Mouse (Mus musculus) cerebellum, postnatal 10 days (tissue): ENCODE results near the gene Ankrd36.

Source experiments
- DNase-seq, 2 experiments: peaks; one replicate each; pipeline ENCODE4 v3.0.0; 2021; ENCODE audit warnings: mixed read lengths in 2 of 2

The Ankrd36 gene

GRCm38 (mm10) chr11:5691775-5692174 is 122.3 kb downstream of the Ankrd36 start:
- DNase-seq: peak; percentile 74 to 75

DNA sequence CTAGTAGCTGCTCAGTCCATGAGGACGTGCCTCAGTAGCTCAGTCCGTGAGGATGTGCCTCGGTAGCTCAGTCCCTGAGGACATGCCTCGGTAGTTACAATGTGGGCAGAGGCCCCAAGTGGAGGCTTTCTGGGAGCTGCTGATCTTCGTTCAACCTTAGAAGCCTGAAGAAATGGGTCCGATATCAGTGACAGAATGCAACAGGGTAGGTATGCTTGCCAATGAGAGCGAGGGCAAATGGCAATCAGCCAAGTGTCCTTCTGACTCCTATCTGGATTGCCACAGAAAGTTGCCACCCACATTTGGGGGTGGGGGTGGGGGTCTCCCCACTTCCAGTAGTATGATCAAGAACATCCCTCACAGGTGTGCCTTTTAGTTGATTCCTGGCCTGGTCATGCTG is 131.3 kb downstream of the Ankrd36 start:
- peak in 1 of 2 experiments; percentile 20 for DNase-seq

DNA sequence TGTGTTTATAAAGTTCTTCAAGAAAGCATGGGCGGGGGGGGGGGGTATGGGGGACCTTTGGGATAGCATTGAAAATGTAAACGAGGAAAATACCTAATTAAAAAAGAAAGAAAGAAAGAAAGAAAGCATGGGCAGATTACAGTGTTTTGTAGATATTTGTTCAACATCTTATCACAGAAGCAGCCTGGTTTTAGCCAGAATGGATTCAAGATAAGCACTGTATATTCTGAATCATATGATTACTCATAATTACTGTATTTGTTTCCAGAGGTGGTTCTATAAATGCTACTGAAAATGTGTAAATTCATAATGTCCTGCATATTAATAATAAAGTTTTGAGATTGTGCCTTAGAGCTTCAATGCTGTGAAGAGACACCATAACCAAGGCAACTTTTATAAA is 131.8 kb downstream of the Ankrd36 start:
- DNase-seq: no peak

- DNase-seq: no peak
Observed at GRCm38 (mm10) chr11:5701821-5702220, 132.3 kb downstream of the Ankrd36 start.

- no peak for DNase-seq
Observed at GRCm38 (mm10) chr11:5702271-5702956, 132.9 kb downstream of the Ankrd36 start.

- DNase-seq: no peak
Observed at GRCm38 (mm10) chr11:5702957-5703332, 133.5 kb downstream of the Ankrd36 start.

GRCm38 (mm10) chr11:5703341-5703740 is 133.9 kb downstream of the Ankrd36 start:
- no peak for DNase-seq

DNA sequence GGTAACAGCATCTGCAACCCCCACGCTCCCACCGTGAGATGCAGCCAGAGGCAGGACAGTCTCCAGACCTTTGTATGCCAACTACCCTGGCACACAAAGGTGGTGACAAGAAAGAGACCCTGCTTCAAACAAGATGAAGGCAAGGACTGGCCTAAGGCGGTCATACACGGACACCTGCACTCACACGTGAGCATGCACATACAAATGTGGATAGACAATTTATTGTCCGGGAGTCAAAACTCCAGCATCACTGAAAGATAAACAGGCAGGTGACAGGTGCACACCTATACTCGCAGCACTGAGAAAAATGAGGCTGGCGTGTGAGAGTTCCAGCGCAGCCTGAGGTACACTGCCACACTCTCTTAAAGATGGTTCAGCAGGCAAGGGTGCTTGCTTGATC is 136.5 kb downstream of the Ankrd36 start:
- no peak for DNase-seq

- no peak for DNase-seq
Observed at GRCm38 (mm10) chr11:5706874-5707529, 137.5 kb downstream of the Ankrd36 start.

DNA sequence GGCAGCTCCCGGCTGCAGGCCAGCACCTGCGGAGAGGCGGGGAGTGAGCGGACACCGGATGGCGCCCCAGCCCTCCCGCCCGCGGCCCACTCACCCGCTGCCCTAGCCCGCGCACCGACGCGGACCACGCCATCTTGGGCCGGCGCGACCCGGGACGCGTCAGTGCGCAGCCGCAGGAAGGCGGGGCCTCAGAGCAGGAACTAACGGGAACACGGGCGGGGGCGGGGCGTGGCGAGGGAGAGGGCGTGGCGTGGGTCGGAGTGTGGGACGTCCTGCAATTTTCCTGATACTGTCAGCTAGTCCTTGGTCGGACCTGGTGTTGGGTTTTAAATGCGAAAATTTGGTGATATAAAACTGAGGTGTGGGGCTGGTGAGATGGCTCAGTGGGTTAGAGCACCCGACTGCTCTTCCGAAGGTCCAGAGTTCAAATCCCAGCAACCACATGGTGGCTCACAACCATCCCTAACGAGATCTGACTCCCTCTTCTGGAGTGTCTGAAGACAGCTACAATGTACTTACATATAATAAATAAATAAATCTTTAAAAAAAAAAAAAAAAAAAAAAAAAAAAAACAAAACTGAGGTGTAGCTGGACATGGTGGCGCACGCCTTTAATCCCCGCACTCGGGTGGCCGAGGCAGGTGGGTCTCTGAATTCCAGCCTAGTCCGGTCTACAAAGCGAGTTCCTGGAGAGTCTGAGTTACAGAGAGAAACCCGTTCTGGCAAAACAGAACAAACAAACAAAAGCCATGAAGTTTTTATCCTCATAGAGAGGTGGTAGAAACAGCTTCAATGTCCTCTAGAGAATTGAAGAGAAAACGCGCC is 138.3 kb downstream of the Ankrd36 start:
- DNase-seq: peak; percentile 95 to 97

DNA sequence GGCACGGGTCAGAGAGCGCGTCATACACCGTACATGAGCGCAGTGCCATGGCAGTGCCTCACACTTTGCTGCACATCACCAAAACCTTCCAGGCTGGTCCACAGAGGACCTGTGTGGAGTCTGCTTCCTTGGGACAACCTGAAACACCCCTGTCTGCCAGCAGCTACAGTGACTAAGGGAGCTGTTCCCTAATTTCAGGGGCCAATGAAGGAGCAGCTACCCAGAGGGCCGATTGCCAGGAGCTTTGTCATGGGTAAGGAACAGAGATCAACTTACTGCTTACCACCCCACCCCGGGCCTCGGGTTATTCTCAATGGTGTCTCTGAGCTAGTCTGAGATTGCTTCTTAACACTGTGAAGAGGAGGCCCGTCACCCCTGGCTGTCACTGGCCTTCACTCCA is 145.7 kb downstream of the Ankrd36 start:
- DNase-seq: no peak

DNA sequence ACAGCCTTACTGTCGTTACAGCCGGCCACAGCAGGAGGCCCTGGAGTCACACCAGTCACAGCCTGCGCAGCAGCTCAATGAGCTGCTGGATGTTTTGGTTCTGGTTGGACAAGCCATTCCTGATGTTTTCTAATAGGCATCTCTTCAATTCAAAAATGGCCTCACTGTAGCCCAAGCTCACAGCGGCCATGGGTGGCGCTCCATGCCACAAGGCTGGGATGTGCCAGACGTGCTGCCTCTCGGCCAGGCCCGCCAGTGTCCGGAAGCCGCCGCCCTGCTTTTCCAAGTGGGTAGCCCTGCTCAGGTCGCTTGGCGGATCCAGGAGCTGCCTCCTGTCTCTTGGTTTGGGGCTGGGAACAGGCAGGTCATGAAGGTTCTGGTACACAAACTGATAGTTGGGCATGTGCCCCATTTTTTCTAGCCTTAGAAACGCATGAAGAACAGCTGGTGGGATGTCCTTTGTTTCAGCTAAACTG is 146.2 kb downstream of the Ankrd36 start, which contains the start of gene Mrps24:
Gene Mrps24, minus strand, starts transcription at position 51 of the 476 bp plus-strand sequence.
- no peak for DNase-seq

GRCm38 (mm10) chr11:5716246-5716645 is 146.8 kb downstream of the Ankrd36 start:
- DNase-seq: no peak

- DNase-seq: no peak
Observed at GRCm38 (mm10) chr11:5716938-5717705, 147.6 kb downstream of the Ankrd36 start.

GRCm38 (mm10) chr11:5718611-5719354 is 149.3 kb downstream of the Ankrd36 start:
- DNase-seq: no peak

DNA sequence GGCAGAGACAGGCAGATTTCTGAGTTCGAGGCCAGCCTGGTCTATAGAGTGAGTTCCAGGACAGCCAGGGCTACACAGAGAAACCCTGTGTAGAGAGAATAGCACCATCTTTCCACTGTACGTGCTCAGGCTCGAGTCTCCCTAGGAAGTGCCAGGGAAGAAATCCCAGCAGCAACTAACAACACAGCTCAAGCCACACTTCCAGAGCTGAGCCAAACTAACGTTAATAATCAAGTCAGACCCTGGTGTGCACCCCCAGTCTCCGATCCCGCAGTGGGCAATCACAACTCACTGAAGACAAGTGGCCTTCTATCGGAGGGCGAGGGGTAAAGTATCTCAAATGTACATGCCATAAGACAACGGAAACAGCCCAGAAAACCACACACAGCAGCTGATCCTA is 160.1 kb downstream of the Ankrd36 start:
- no peak for DNase-seq

- DNase-seq: peak in 1 of 2 experiments; percentile 40
Observed at GRCm38 (mm10) chr11:5732401-5732800, 162.9 kb downstream of the Ankrd36 start.

GRCm38 (mm10) chr11:5734323-5734722 is 164.8 kb downstream of the Ankrd36 start:
- DNase-seq: no peak

DNA sequence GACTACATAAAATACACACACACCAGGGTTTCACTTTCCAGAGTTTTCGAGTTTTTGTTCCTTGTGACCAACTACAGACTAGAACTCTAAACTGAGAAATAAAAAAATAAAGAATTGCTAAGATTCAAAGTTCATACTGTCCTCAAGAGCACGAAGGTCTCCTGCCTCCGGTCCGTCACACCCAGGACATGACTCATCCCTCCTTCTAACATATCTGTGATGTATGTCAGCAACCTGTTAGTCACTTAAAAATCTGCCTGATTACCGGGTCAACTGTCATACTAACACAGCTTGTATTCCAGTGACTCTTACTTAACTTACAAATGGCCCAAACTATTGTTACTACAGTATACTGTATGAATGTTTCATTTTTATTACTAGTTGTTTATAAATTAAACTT is 167.7 kb downstream of the Ankrd36 start:
- no peak for DNase-seq
